Mouse (Mus musculus) erythroblast, embryonic 14.5 days (primary cell): ENCODE data around the gene Ctf1.

Source experiments
- GATA1 ChIP-seq: IDR thresholded peaks from 2 replicates; pipeline ENCODE4 v1.6.1; 2012; ENCODE audit warnings: low read length, inconsistent platforms, mixed read lengths
- TAL1 ChIP-seq: IDR thresholded peaks from 3 replicates; pipeline ENCODE4 v1.6.1; 2012; ENCODE audit warnings: low read length, inconsistent platforms, mixed read lengths

DNA sequence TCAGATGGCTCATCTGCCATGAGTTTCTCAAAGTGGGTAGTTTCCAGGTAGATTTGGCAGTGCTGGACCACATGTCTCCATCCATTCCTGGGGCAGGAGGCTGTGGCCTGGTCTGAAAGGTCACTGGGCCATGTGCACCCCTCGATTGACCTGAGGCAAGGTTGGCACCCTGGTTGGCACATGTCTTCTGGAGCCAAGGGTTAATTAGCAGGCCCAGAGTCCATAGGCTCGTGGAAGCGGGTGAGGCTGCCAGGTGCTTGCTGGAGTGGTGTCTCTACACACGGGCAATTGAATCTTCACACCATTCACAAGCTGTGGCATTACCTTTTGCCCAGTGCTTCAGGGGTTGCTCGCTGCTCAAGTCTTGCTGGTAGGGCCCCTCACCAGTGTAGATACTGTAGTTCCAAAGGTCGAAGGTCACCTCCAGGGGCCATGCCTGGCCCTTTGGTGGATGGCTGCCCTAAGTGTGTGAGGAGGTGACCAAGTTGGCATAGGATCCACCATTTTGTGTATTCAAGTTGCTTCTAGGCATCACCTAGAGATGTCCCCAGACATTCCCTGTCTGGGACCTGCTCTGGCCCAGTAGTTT, 46.4 kb upstream of the Ctf1 start:
- no peak for TF ChIP-seq TAL1
- no peak for TF ChIP-seq GATA1
